Mouse (Mus musculus): ENCODE measurements around the gene Dot1l.
"Not testable (repeated sequence)": the region's sequence is repeated elsewhere in the genome, so short reads cannot be mapped to it uniquely, and the experiment has no call there.

Gene Dot1l

GRCm38 (mm10) chr10:80808985-80809632, 54.1 kb downstream of the Dot1l start:
- no peak for DNase-seq (ENCODE audit: low spot score in 2 of 2)

- DNase-seq (ENCODE audit: low spot score in 2 of 2): no peak
These were observed 55.1 kb downstream of the Dot1l start for GRCm38 (mm10) chr10:80810084-80810483.

- no peak for DNase-seq (ENCODE audit: low spot score in 2 of 2)
These were observed 57.5 kb downstream of the Dot1l start for GRCm38 (mm10) chr10:80812391-80813041.

GRCm38 (mm10) chr10:80813366-80813765, 58.4 kb downstream of the Dot1l start, which contains the start of gene Jsrp1:
TSS of gene Jsrp1 (minus strand) at chr10:80813498.
- no peak for DNase-seq (ENCODE audit: low spot score in 2 of 2)

GRCm38 (mm10) chr10:80814800-80815199, 59.8 kb downstream of the Dot1l start:
- no peak for DNase-seq (ENCODE audit: low spot score in 2 of 2)

- DNase-seq (ENCODE audit: low spot score in 2 of 2): not testable (repeated sequence)
These were observed 61.3 kb downstream of the Dot1l start for GRCm38 (mm10) chr10:80816303-80816702.

- no peak for DNase-seq (ENCODE audit: low spot score in 2 of 2)
These were observed 62.2 kb downstream of the Dot1l start for GRCm38 (mm10) chr10:80817164-80817563.

- not testable (repeated sequence) for DNase-seq (ENCODE audit: low spot score in 2 of 2)
These were observed 62.9 kb downstream of the Dot1l start for GRCm38 (mm10) chr10:80817955-80818354.

GRCm38 (mm10) chr10:80818599-80819281, 63.7 kb downstream of the Dot1l start:
- DNase-seq (ENCODE audit: low spot score in 2 of 2): peak; percentile 60 to 82

GRCm38 (mm10) chr10:80819406-80819805, 64.4 kb downstream of the Dot1l start:
- DNase-seq (ENCODE audit: low spot score in 2 of 2): no peak

- peak in 1 of 2 experiments; percentile 66 for DNase-seq (ENCODE audit: low spot score in 2 of 2)
These were observed 67.0 kb downstream of the Dot1l start for GRCm38 (mm10) chr10:80821991-80822390.

- DNase-seq (ENCODE audit: low spot score in 2 of 2): no peak
These were observed 67.5 kb downstream of the Dot1l start for GRCm38 (mm10) chr10:80822528-80822927.

- DNase-seq (ENCODE audit: low spot score in 2 of 2): no peak
These were observed 68.3 kb downstream of the Dot1l start for GRCm38 (mm10) chr10:80823316-80823715.

- DNase-seq (ENCODE audit: low spot score in 2 of 2): peak in 1 of 2 experiments; percentile 50
These were observed 69.0 kb downstream of the Dot1l start for GRCm38 (mm10) chr10:80823847-80824643.

GRCm38 (mm10) chr10:80824827-80825226, 69.8 kb downstream of the Dot1l start:
- no peak for DNase-seq (ENCODE audit: low spot score in 2 of 2)

GRCm38 (mm10) chr10:80826151-80827062, 71.4 kb downstream of the Dot1l start, which contains the start of gene Oaz1:
TSS of gene Oaz1 (plus strand) at chr10:80826656.
- peak; percentile 98 to 99 for DNase-seq (ENCODE audit: low spot score in 2 of 2)

- no peak for DNase-seq (ENCODE audit: low spot score in 2 of 2)
These were observed 72.3 kb downstream of the Dot1l start for GRCm38 (mm10) chr10:80827063-80827869.

GRCm38 (mm10) chr10:80827870-80828420, 72.9 kb downstream of the Dot1l start:
- DNase-seq (ENCODE audit: low spot score in 2 of 2): no peak

- DNase-seq (ENCODE audit: low spot score in 2 of 2): not testable (repeated sequence)
These were observed 73.6 kb downstream of the Dot1l start for GRCm38 (mm10) chr10:80828587-80828986.
